Mouse (Mus musculus) gastrocnemius, adult 18-20 months (tissue): ENCODE data around the gene Xrcc5. TPM values are rescaled to one million over a fixed set of nuclear protein-coding genes. Genes with fewer than 3 reads are reported as not detected.

ENCODE experiments used
- DNase-seq: peaks from one replicate; pipeline ENCODE4 v3.0.0; 2021; ENCODE audit warnings: low spot score
- total RNA-seq, 2 experiments: library from RNA; stranded (reverse); gene quantifications; 2 replicates each; pipeline ENCODE4 v1.2.3; 2021

Gene Xrcc5
- total RNA-seq, 2 experiments from 2014 or later: 22.2 to 24.5 TPM

DNA sequence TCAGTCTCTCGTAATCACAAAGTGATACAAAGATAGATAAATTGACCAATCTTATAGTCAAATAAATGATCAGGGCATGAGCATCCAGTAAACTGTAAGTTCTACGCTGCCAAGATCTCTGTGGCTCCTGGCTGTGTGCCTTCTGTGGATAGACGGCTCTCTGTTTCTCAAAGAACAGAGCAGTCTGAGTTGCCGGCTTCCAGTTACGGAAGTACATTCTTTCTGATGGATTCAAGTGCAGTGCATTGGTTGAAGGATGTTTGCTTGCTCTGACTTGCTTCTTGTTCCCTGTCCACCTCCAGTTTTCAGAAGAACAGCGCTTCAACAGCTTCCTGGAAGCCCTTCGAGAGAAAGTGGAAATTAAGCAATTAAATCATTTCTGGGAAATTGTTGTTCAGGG is 75.8 kb downstream of the Xrcc5 start:
- DNase-seq: no peak

DNA sequence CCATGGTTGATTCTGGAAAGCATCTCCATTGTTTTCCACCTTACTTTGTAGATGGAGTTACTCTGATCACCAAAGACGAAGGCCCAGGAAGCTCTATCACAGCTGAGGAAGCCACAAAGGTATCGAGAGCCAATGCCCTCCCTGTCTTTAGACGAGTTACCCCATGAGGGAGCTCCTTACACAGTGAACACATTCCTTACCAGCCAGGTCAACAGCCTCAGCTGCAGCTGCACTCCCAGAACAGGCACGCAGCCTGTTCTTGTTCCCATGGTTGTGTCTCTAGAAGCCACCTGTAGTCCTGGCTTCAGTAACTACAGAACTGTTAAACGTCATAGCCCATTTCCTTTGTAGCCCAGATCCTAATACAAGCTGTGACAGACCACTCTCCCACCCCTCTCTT is 76.4 kb downstream of the Xrcc5 start:
- no peak for DNase-seq

DNA sequence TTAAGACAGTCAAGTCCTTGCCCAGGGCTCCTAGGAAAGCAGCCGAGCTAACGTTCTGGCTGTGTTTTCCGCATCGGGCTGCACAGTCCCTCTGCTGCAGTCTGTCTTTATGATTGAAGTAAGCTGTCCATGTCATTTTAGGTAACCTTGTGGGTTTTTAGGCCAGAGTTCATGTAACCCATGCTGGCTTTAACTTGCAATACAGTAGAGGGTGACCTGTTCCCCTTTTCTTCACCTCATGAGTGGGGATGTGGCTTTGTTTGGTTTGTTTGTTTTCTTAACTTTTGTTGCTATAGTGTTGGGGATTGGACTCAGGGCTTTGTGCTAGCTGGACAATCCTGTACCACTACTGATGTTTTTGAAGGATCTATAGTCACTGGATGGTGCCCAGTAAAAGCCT is 83.2 kb downstream of the Xrcc5 start:
- no peak for DNase-seq

DNA sequence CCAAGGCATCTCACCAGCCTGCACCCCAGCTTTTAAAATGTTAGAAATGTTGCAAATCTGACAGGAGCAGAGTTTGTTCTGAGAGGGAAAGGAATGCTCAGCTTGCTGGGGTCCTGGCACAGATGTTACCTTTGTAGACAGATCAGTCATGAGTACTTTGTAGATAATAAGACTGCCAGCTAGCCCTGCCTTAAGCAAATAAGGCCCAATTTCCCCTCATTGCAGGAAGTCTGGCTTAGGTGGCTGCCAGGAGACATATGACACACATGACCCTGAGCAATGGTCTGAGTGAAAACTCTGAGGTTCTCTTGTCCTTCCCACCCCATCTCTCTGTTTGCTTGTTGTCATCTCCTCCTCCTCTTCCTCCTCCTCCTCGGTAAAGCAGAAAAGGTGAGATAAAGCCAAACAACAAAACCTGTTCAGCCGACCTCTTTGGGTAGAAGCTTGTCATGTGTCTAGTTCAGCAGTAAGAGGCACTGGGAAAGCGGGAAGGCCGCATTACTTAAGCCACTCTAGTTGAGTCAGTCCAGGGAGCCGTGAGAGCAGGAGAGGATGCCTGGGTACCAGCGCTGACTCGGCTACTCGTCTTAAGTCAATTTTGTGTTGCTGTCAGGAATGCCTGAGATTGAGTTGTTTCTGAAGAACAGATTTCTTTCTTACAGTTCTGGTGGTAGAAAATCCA is 92.6 kb downstream of the Xrcc5 start:
- DNase-seq: no peak

DNA sequence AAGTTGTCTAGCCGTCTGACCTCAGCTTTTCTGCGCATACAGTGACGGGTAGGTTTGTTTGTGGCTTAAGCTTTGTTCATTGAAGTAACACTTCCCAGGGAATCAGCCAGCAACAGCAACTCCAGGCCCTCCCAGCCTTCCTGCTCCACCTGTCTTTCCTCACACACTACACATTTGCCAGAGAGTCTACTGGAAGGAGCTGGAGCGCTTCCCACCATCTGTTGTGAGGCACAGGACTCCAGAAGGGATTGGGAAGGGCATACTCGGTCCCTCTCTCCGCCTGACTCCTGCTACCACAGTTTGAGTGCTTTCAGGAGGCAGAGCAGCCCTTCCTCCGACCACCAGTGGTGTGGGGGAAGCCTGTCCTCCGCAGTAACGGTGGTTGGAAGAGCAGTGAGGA is 93.4 kb downstream of the Xrcc5 start:
- DNase-seq: no peak

DNA sequence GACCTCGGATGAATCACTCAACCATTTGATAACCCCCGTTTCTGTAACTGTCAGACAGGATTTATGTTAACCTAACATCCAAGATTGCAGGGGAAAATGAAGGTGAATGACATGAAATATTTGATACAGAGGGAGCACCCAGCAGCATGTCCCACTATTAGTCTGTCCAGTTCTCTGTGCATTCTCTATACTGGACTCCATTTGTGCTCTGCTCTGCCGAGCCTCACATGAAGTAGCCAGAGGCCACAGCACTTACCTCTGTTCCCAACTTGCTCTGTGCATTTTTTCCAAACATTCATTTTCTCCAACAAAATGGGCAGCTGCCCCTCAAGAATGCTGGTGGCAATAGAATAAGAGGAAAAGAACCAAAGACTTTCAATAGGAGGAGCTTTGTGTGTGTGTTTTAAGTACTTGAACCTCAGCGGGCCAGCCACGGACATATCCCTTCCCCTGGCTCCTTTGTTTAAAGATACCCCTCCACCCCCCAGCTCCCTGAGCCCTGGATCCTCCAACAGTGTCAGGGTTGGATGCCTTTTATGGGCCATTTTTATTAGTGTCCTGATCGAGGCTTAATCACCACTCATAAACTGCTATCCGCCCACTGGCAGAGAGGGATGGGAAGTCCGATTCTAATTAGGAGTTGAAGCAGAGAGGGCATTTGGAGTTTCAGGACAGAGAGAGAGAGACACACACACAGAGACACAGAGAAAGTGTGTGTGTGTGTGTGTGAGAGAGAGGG is 94.3 kb downstream of the Xrcc5 start:
- no peak for DNase-seq

DNA sequence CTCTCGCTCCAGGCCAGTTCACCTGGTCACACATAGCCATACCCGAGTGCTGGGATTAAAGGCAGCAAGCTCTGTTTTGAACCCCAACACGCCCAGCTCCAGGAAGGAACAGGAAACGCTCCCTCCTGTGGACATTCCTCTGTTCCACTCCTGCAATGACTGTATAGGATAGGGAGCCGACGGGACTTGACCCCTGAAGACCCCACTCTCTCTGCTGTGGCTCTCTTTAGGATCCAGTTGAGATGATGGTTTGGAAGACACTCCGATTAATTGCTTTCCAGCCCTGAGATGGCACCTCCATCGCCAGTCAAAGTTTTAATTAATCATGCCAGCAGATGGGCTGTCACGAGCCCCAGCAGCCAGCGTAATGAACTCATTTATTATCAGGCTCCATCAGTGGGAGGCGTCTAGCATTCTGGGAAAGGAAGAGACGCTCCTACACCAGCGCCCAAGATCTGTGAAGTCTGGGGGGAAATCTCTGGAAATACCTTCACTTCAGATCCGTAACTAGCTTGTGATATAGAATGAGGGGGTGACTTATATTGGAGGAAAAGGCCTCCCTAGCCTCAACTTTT is 99.4 kb downstream of the Xrcc5 start:
- DNase-seq: no peak

DNA sequence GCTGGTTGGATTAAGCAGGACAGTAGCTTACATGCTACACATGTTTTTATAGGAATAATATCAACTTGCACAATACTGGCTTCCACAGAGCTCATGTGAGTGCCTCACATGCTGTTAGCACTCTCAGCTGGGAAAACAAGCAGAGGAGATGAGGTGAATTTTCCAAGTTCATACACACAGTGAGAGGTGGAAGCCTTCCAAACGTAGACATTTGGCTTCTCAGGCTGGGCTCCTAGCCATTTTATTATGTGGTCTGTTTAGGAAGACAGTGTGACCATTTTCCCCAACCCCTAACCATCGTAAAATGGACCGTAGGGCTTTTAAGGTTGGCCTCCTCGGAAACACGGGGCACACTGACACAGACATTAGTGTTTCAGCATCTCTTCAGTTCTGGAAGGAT is 102.7 kb downstream of the Xrcc5 start:
- no peak for DNase-seq

DNA sequence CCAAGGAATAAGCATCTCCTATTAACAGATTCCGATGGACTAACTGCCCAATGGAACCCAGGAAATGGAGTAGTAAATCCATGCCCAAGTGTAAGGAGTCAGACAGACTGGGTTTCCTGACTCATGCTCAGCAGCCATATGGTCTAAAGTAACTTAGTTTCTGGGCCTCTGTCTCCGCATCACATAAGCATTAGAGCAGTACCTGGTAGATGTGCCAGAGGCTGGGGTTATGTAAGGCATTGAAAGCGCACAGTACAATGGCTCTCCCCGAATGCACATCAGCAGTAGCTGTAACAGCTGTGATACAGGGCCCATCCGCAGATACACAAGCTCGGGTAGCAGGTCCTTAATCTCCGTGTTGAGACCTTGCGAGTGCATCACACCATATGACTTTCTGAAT is 103.9 kb downstream of the Xrcc5 start:
- no peak for DNase-seq

DNA sequence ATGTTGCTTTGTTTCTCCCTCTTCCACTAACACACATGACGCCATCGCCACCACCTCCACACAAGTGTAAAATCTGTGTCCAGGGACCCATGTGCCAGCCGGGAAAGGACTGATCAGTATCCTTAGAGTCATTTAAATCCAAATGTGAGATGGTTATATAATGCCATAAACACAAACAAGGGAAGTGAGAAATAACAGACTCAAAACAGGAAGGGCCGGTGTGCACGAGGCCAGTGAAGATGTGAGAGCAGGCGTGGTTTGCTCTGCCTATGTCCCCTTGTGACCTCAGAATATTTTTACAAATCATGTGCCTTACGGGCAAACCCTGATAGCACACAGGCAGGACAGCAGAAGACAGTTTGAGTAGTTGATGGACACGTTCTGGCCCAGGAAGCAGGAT is 106.0 kb downstream of the Xrcc5 start:
- no peak for DNase-seq

DNA sequence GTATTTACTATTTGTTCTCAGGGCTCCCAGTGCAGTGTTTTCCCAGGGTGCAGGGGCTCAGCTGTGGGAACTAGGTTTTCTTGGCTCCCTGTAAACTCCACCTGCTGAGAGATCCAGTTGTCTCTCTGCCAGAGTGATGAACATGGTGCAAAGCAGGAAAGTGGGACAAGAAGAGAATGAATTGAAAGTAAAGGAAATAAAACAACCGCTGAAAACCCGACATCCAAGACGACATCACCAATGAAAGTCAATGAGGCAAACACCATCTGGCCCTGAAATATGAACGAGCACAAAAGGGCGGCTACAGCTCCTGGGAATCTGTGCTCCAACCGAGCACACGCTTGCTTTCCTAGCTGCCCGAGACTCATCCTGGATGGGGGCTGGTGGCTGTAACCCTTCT is 106.9 kb downstream of the Xrcc5 start:
- no peak for DNase-seq

DNA sequence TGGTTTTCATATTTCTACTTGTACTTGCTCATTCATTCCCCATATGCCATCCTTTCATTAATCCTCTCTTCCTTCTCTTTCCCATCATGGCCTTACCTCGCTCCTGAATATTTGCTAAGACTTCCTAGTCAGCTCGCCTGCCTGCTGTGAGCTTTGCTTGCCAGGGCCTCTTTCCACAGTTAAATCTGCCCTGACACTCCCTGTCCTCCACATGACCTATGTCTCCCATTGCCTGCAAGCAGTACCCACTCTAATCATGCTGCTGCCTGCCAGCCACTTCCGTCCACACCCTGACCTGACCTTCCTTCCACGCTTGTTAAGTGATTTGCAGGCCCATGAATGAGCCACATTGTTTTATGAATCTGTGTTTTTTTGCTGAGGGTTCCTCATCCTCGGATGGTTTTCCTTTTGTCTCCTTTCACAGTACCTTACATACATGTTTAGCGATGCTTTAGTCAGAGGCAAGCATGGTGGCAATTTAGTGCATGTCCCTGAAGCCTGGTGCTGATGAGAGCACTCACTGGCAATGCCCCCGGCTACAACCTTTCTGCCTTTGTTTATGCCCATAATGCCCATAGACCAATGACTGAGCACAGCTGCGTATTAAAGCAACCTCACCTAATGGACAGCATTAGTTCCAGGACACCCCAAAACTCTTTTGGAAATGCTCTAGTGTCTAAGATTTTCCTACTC is 107.5 kb downstream of the Xrcc5 start:
- no peak for DNase-seq

DNA sequence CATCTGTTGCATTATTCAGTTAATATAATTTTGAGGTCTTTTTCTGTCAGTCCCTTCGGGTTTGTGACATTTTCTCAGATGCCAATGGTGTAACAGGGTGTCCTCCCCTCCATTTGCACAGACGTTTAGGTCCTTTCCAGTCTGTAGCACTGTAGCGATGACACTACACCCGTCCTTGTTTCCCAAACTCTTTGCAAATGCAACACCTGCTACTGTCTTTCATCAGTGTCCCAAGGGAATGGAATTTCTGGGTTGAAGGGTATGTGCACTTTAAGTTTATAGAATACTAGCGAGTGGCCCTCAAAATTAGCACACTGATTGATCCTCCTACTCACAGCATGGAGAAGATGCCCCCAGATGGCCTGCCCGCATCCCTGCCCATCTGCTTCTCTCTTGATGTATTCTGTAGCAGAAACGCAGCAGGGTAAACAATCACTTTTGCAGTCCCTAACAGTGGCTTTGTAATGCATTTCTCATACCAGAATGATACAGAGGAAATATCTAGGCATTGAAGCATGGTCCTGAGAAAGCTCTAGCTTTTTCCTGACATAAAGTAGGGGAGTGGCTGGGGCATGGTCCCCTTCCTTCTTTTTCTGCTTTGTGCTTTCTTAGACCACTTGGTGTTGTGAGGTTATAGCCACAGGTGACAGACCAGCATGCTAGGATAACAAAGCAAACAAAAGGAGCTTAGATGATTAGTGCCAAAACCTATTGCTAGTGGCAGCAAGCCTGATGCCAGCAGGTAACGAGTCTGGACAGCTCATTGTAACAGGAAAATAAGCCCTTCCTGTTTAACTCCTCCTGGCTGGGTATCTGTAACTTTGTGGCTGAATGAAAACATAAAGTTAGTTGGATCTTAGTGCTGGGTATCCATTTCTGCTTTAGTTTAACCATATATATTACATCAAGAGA is 111.8 kb downstream of the Xrcc5 start:
- no peak for DNase-seq

DNA sequence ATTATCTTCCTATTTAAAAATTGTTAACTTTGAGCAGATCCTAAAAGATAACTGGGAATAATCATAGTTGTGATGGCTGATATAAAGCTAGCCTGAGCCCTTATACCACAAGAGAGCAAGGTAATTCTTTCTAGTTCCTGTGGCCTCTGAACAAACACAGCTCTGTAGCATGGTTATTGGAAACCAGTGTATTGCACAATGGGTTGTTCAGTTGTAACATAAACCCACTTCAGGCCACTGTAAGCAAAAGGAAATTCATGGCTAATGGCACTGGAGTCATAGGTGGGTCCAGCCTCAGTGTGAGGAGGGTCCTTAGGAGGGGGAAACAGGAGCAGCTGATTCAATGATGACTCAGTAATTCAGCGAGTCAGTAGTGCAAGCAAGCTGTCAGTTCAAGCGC is 113.0 kb downstream of the Xrcc5 start:
- no peak for DNase-seq

DNA sequence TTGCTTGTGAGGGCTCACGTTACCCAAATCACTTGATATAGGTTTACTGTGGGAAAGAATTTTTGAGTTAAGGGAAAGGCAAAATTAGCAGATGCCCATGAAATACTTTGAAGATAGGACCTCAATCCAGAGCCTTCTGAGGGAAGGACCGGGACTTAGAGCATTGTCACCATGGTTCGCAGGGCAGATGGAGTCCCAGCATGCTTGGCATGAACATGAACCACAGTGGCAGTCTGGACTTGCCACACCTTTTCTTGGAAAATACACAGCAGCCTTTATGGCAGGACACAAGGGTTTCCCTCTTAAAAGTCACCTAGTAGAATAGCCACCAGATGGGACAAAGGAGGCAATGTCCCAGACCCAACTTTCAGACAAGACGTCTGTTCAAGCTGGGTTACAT is 114.9 kb downstream of the Xrcc5 start:
- no peak for DNase-seq

DNA sequence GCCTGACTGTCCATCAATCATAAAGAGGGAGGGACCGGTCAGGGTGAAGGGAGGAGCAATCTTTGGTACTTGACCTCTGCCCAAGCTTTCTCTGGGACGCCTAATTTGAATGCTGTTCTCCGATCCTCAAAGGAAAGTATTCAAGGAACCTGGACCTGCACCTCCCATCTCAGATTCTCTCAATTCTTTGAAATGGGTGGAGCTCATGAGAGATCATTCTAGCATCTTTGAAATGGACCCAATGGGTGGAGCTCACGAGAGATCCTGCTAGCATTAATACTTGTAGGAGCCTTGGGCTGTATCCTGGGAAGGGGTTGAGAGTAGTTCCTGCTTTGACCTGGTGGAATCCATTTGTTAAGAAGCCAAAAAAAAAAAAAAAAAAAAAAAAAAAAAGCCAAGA is 119.2 kb downstream of the Xrcc5 start:
- no peak for DNase-seq

DNA sequence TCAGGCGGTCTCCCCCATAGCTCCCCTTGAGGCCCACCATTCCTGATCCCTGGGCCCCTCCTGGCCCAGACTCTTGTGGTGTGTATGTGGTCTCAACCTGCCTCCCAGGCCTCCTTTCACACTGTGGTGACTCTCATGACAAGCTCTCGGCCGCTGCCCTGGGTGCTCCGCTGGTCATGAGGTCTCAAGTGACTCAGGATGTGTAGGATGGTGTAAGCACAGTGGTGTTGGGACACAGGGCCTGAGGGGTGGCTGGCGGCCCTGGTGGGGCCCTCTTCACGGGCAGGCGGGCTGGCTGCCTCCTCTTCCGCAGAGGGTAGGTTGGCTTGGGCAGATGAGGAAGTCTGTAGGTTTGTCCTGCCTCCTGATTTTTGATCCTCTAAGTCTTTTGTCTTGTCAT is 121.3 kb downstream of the Xrcc5 start:
- DNase-seq: no peak

DNA sequence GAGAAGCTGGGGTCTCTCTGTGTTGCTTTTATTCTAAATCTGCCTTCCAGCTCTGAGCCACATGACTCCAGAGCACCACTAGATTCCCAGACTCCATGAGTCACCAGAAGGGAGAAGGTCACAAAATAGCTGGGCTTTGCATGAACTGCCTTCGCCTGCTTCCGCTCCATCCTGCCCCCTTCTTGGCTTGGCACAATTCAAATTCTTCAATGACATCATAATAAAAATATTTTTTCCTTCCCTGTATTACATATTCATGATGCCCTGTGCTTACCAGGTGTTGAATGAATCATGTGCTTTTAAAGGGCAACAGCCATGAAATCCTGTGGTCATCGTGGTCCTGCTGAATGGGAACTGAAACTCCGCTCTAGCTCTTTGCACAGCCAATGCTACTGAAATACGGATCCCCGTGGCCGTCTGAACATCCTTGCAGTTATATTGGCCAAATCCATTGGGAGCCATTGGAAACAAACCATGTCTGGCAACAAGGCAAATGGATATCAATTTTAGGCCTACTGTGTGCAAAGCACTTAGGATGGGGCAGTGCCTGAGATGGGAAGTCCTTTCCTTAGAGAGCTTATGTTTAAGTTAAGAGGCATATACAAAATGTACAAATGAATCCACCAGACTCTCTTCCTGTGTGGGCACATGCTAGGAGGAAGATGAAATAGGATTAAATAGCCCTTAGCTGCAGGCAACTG is 122.0 kb downstream of the Xrcc5 start:
- no peak for DNase-seq

DNA sequence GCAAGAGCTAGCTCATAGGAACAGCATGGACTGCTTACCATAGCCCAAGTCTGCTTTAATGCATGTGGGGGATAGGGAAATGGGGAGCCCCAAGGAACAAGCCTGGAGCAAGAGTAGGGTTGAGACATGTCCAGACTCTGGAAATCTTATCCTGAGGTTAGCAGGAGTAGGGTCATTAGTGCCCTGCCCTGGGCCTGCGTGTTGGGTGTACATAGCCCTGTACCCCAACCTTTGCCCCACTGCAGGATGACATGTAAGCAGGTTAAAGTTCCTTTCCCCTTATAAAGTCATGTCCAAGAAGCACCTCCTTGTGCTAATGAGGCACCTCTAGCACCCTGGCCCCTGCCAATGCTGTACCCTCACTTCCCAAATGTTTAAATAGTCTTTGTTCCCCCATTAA is 125.4 kb downstream of the Xrcc5 start:
- DNase-seq: no peak

DNA sequence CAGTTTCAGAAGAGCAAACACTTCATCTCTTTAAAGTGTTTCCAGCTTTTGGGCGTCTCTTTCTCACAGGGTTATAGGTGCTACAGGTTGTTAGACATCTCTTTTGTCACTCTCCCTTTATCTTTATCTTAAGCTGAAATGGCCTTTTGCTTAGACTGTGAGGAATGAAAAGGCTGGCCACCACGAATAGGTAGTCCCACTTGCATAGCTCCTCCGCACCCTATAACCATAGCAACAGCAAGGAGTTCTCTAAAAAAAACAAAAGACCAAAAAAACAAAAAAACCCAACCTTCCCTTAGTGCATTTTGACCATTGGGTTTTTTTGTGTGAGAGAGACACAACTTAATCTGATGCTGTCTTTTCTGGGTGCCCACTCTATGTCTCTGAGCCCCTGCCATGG is 127.3 kb downstream of the Xrcc5 start:
- DNase-seq: no peak

DNA sequence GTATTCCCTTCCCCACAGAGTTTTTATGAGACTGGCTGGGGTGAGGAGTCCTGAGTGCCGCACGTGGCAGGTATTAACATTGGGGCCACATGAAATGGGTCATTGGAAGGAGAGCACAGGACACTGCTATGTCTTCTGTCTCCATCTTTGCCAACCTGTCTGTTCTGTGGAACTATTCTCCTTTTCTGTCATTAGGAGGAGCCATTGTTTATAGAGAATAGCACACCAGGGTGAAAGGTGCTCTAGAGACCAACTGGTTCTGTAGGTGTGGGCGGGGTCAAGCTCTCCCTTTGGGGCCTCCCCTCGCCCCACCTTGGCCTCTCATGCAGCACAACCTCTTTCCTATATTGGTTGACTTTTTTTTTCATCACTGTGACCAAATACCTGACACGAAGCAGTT is 129.7 kb downstream of the Xrcc5 start:
- no peak for DNase-seq
